Mouse (Mus musculus) forebrain, embryonic 14.5 days (tissue): ENCODE results near the gene Rnf146. TPM values are rescaled to one million over a fixed set of nuclear protein-coding genes. Genes with fewer than 3 reads are reported as not detected.
"Not testable (repeated sequence)": the region's sequence is repeated elsewhere in the genome, so short reads cannot be mapped to it uniquely, and the experiment has no call there.

ENCODE experiments used
- ATAC-seq: fragments of 200-750 bp; cut with Nextera tagmentation; 2 replicates; pipeline ENCODE4 v1.8.0; 2017; ENCODE audit warnings: mild to moderate bottlenecking, moderate library complexity
- DNase-seq: peaks from one replicate; pipeline ENCODE4 v3.0.0-alpha.2; 2015; ENCODE audit warnings: low spot score
- H3K27ac ChIP-seq: fragments of 300-500 bp; sonication (generic); 2 replicates; pipeline ENCODE4 v1.5.1; 2014; ENCODE audit warnings: low read depth, mild to moderate bottlenecking, control low read depth, low read length, moderate library complexity
- H3K27me3 ChIP-seq: fragments of 300-500 bp; sonication (generic); replicated peaks from 2 replicates; pipeline ENCODE4 v1.6.1; 2014; ENCODE audit warnings: low read length, control low read depth, mixed read lengths; ENCODE audit not compliant: control insufficient read depth, insufficient read depth
- H3K36me3 ChIP-seq: fragments of 300-500 bp; sonication (generic); 2 replicates; pipeline ENCODE4 v1.6.1; 2014; ENCODE audit warnings: low read length, control low read depth; ENCODE audit not compliant: control insufficient read depth, insufficient read depth
- H3K4me1 ChIP-seq: fragments of 300-500 bp; sonication (generic); 2 replicates; pipeline ENCODE4 v1.6.1; 2014; ENCODE audit warnings: antibody characterized with exemption, low read length, control low read depth; ENCODE audit not compliant: control insufficient read depth, insufficient read depth
- H3K4me2 ChIP-seq: fragments of 300-500 bp; sonication (generic); 2 replicates; pipeline ENCODE4 v1.6.1; 2014; ENCODE audit warnings: mild to moderate bottlenecking, control low read depth, low read length
- H3K4me3 ChIP-seq: fragments of 300-500 bp; sonication (generic); 2 replicates; pipeline ENCODE4 v1.5.1; 2014; ENCODE audit warnings: low read depth, low read length, control low read depth
- H3K9ac ChIP-seq: fragments of 300-500 bp; sonication (generic); 2 replicates; pipeline ENCODE4 v1.6.1; 2014; ENCODE audit warnings: mild to moderate bottlenecking, low read length, control low read depth, moderate library complexity
- H3K9me3 ChIP-seq: fragments of 300-500 bp; sonication (generic); replicated peaks from 2 replicates; pipeline ENCODE4 v1.6.1; 2016; ENCODE audit warnings: low read length, control low read depth, mixed read lengths; ENCODE audit not compliant: control insufficient read depth
- WGBS: fragments of 180-500 bp; shearing (Covaris S2); extraction: QIAGEN DNeasy Blood & Tissue Kit; methylation state at CpG from one replicate; pipeline ENCODE4 v1.1.7; 2014; 5-methylcytosine and 5-hydroxymethylcytosine counted together
- polyA plus RNA-seq: library from polyadenylated mRNA; unstranded; fragments of >200 nt; fragmentation: Nextera tagmentation; extraction: Ambion mirVana; gene quantifications from 2 replicates; pipeline ENCODE4 v1.2.1, GENCODE M21; 2014

Gene Rnf146
- polyA plus RNA-seq = 71.0 and 80.3 TPM in 2 replicates

DNA sequence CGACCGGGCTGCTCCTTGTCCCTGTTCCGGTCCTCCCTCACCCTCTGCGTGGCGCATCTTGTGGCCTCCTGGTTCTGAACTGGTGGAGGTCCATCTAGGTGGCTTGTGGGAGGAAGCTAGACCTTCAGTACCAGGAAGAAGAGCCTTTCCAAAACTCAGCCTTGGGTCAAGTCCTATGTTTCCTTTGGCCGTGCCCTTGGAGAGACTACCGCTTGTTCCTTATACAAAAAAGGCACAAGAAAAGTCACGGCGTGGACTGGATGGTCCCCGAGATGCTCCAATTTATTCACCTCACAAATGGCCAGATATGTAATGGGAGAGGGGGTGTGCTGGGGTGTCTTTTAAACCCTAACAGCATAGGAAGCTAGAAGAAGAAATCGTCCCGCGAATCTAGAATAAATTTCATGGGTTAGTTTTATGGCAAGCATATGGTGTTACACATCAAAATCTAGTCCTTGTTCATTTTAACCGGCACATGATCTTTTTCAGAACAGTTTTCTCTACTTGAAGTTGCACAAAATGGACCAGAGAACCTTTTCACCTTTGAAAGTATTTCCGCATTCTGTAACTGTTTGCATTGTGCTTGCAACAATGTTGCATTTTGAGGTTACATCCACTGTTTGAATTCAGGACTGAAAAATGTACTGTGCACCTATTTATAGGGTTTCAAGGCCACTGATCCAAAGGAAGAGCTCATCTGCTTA is at the start of gene Rnf146:
Rnf146 (minus strand) TSS at position 246 of the 704 bp plus-strand sequence.
- no peak for ATAC-seq
- H3K4me1 ChIP-seq = peaks cover 15% of the 10 kb centered on the region
- peak within 1 kb of the TSS; percentile 81 for H3K4me2 ChIP-seq
- H3K9me3 ChIP-seq = no peaks in the 10 kb centered on the region
- peak within 1 kb of the TSS; percentile 98 for H3K9ac ChIP-seq
- H3K36me3 ChIP-seq = no peaks in the 10 kb centered on the region
- H3K4me3 ChIP-seq = peak within 1 kb of the TSS; percentile 90
- no peaks in the 10 kb centered on the region for H3K27me3 ChIP-seq
- DNase-seq = no peak
- WGBS = 7% methylated on average over 15 of the region's 15 CpGs
- peak within 1 kb of the TSS; percentile 99 for H3K27ac ChIP-seq

DNA sequence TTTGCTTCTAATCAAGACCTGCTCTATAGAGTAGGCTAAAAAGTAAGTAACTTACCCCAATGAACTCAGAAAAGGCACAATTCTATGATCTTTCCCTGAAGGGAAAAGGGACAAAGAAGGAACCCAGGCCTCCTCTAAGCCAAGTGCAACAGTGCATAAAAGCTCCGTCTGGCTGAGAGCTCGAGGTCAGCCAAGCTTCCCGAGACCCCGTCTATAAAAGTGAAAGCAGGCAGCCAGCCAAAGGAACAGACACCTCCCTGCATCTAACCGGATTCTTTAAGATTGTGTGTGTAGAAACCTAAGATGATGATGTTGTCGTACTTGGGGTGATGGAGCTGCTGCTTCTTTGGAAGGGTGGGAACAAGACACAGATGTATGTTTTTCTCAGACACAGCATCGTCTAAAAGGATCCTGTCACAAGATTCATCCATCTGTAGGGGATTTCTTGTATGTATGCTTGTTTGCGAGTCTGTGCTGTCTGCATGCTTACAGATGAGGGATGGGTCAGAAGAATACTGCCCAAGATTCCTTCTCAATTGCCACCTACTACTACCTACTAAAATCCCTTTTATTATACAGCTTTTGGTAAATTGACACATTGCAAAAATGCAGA is 40.5 kb upstream of the Rnf146 start:
- no peaks in the 10 kb centered on the region for H3K27me3 ChIP-seq
- no peaks in the 10 kb centered on the region for H3K4me1 ChIP-seq
- H3K9ac ChIP-seq = no peak overlapping the region
- 26% methylated on average over 8 of the region's 8 CpGs for WGBS
- no peaks in the 10 kb centered on the region for H3K36me3 ChIP-seq
- ATAC-seq (peak; percentile 60; the same call in 1 of the 2 replicates), DNase-seq (peak; percentile 63)
- H3K4me3 ChIP-seq = no peak overlapping the region
- H3K27ac ChIP-seq = no peak overlapping the region
- H3K9me3 ChIP-seq = no peaks in the 10 kb centered on the region
- no peak overlapping the region for H3K4me2 ChIP-seq

DNA sequence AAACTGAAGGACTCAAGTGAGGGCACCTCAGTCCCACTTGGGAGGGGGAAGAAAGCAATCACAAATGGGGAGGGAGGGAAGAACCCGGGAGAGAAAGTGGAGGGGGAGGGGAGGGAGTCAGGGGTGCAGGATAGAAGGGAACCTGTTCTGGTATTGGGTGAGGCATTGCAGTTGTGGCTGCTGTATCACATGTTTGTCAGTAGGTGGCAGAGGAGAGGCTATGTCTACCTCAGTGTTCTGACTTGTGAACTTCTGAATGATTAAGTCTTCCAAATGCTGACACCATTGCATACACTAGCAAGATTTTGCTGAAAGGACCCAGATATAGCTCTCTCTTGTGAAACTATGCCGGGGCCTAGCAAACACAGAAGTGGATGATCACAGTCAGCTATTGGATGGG is 32.6 kb upstream of the Rnf146 start:
- DNase-seq, H3K4me1 ChIP-seq, H3K27me3 ChIP-seq, H3K4me3 ChIP-seq, H3K4me2 ChIP-seq, H3K9me3 ChIP-seq, H3K9ac ChIP-seq, ATAC-seq, H3K27ac ChIP-seq, H3K36me3 ChIP-seq: not testable (repeated sequence)
- 85% methylated on average over 2 of the region's 2 CpGs for WGBS

DNA sequence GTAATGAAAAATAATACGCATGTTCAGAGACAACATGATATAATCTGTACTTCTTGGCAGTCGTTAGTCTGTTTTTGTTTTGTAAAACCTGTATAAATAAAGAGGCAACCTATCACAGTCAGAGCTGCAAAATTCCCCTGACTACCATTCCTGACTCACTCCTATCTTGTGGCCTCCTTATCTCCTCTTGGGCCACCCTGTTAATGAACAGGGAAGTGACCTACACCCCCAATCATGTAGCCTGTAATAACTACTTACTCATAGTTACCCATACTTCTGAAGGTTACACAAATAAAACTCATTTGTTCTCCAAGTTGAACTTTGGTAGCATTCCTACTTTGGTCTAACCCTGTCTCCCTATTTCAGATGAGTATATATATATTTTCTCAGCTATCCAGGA is 19.3 kb upstream of the Rnf146 start:
- DNase-seq (no peak), ATAC-seq (no peak)
- no peaks in the 10 kb centered on the region for H3K27me3 ChIP-seq
- no peak overlapping the region for H3K4me3 ChIP-seq
- H3K36me3 ChIP-seq = no peaks in the 10 kb centered on the region
- H3K9me3 ChIP-seq = no peaks in the 10 kb centered on the region
- WGBS = 89% methylated on average over 2 of the region's 2 CpGs
- no peak overlapping the region for H3K9ac ChIP-seq
- H3K4me2 ChIP-seq = no peak overlapping the region
- H3K27ac ChIP-seq = no peak overlapping the region
- H3K4me1 ChIP-seq = no peaks in the 10 kb centered on the region

DNA sequence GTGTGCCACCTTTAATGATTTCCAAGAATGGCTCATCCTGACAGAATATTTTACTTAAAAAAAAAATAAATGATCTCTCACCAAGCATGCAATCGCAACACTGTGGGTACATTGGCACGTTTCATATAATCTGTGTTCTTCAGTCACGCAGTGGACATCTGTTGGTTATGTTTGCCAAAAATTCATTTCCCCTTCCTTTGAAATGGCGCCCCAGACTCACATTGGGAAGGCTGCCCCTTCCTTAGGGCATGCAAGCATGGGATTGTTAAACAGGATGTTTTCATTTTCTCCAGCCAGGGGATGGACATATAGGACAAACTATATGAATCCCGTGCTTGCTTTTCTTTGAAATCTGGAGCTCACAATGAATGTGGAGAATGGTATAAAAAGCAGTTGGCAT is 11.8 kb upstream of the Rnf146 start:
- no peak for ATAC-seq
- peak; percentile 35 for DNase-seq
- Histone ChIP-seq H3K4me1 (no peaks in the 10 kb centered on the region), H3K27ac (no peak overlapping the region), H3K36me3 (no peaks in the 10 kb centered on the region), H3K9ac (no peak overlapping the region), H3K9me3 (no peaks in the 10 kb centered on the region), H3K27me3 (no peaks in the 10 kb centered on the region), H3K4me2 (no peak overlapping the region), H3K4me3 (no peak overlapping the region)
- 75% methylated on average over 5 of the region's 5 CpGs for WGBS

DNA sequence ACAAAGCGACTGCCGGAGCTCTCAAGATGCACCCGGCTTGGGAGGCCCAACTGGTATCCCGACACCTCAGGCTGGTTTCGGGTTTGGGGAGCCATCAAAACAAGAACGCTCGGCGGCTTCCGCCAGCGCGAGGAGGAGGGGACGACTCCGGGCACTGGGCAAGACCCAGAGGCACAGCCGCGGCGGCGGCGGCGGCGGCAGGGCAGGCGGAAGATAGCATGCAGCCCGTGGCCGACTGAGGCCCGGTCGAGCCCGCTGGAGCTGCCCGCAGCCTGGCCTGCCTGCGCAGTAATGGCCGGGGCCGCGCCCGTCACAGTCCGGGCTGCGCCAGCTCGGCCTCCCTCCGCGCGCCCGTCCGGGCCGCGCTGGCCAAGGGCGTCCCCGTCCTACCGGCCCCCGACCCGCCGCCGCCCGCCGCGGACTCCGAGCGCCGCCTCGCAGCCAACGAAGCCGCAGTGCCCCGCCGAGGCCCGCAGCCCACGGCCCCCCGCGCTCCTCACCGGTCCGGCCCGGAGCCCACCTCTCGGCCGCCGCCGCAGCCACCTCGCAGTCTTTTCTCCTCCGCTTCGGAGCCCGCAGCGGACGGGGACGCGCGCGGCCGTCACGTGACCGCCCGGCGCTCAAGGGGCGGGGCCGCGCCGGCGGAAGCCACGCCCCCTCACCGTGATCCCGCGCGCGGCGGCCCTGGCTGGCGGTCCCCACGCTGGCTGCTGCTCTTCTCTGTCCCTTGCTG is 612 bp downstream of the Rnf146 start:
- WGBS = under 1% methylated on average over 61 of the region's 100 CpGs

DNA sequence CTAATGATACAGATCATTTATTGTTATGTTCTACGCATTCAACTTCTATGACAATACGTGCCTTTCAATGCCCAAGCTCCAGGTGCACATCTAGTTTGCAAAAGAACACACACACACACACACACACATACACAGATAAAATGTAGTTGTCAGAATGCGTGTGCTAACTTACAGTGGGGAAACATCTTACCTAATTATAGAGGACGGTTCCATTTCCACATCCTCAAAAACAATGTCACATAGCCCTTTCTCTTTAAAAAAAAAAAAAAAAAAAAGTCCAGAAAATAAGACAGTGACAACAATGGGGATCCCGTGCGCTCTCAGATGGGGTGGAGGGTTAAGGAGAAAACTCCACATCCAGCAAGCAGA is 1.2 kb downstream of the Rnf146 start:
- no peak for DNase-seq
- Histone ChIP-seq H3K27ac (peak overlapping the region; percentile 99), H3K36me3 (no peaks in the 10 kb centered on the region), H3K4me2 (peak overlapping the region; percentile 81), H3K27me3 (no peaks in the 10 kb centered on the region), H3K4me3 (peak overlapping the region; percentile 90), H3K4me1 (peaks cover 15% of the 10 kb centered on the region), H3K9ac (peak overlapping the region; percentile 98), H3K9me3 (no peaks in the 10 kb centered on the region)
- under 1% methylated on average over 6 of the region's 6 CpGs for WGBS
- ATAC-seq = peak; percentile 0; the same call in 1 of the 2 replicates

More for the DNA sequence above, 612 bp downstream of the Rnf146 start:
- H3K4me3 ChIP-seq = peak overlapping the region; percentile 90
- H3K9me3 ChIP-seq = no peaks in the 10 kb centered on the region
- DNase-seq = peak; percentile 90
- H3K4me2 ChIP-seq = peak overlapping the region; percentile 81
- H3K4me1 ChIP-seq = peaks cover 15% of the 10 kb centered on the region
- H3K9ac ChIP-seq = peak overlapping the region; percentile 98
- peak; percentile 96 for ATAC-seq
- H3K36me3 ChIP-seq = no peaks in the 10 kb centered on the region
- H3K27me3 ChIP-seq = no peaks in the 10 kb centered on the region
- H3K27ac ChIP-seq = peak overlapping the region; percentile 99

DNA sequence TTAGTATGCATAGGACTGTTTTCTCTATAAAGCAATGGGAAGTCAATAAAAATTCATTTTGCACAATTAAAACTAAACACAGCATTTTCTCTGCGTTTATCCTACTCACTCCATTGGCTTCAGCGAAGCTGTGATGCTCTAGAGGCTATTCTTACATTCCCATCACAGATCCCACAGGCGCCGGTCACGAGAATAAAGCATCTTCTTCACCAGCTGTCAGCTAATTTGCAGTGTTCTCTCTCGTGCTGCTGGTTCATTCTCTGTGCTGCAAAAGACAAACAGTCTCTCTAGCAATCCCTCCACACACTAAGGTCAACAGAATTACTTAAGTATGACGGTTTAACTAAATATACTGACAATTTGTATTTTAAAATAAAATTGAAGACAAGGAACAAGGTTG is 8.1 kb downstream of the Rnf146 start:
- Histone ChIP-seq H3K9ac (no peak overlapping the region), H3K4me2 (no peak overlapping the region), H3K36me3 (peaks cover 11% of the 10 kb centered on the region), H3K4me3 (no peak overlapping the region), H3K9me3 (no peaks in the 10 kb centered on the region), H3K27ac (no peak overlapping the region), H3K27me3 (no peaks in the 10 kb centered on the region), H3K4me1 (peaks cover 7% of the 10 kb centered on the region; the same call in 1 of the 2 replicates)
- ATAC-seq = peak; percentile 60; the same call in 1 of the 2 replicates
- 67% methylated on average over 7 of the region's 7 CpGs for WGBS
- DNase-seq = peak; percentile 47
